ENCODE assay signal across 17 mouse cellular contexts in genomic region chr9:71665493-71665892, GRCm38 (mm10).
"Had no signal": no experiment of that assay in that cellular context is flagged by ENCODE, and none has a peak within 500 bp of the region (broad histone marks: within the 10 kb centered on the region; RNA-seq: fewer than 3 reads in every experiment).

No protein-coding gene starts in this region.

- H3K9me3 ChIP-seq: limb, embryonic 10.5 days; limb, embryonic 13.5 days; liver, embryonic 12.5 days; liver, embryonic 15.5 days; lung, embryonic 15.5 days; midbrain, embryonic 13.5 days had no signal

- H3K4me1 ChIP-seq: midbrain, embryonic 13.5 days had no signal

- H3K4me2 ChIP-seq: limb, embryonic 13.5 days; liver, embryonic 12.5 days; liver, embryonic 15.5 days; lung, embryonic 15.5 days; midbrain, embryonic 13.5 days had no signal

- H3K36me3 ChIP-seq: limb, embryonic 10.5 days; limb, embryonic 13.5 days; liver, embryonic 12.5 days; liver, embryonic 15.5 days; lung, embryonic 15.5 days; midbrain, embryonic 13.5 days had no signal

- ATAC-seq: inflammation-experienced regulatory T-cells, adult 6 months; intestine, embryonic 16.5 days; liver, embryonic 12.5 days; midbrain, embryonic 13.5 days; midbrain, embryonic 16.5 days had no signal

- H3K9ac ChIP-seq: limb, embryonic 13.5 days; liver, embryonic 12.5 days; liver, embryonic 15.5 days; lung, embryonic 15.5 days; midbrain, embryonic 13.5 days had no signal

- H3K27ac ChIP-seq: layer of hippocampus, adult 2 months; limb, embryonic 10.5 days; limb, embryonic 13.5 days; liver, embryonic 12.5 days; liver, embryonic 15.5 days; macrophage; midbrain, embryonic 13.5 days had no signal

- H3K27me3 ChIP-seq: limb, embryonic 13.5 days; liver, embryonic 12.5 days; liver, embryonic 15.5 days; lung, embryonic 15.5 days; midbrain, embryonic 13.5 days had no signal

- DNase-seq: kidney, postnatal 14 days; layer of hippocampus, adult 9-11 months; liver; thymus, adult 2 months; thymus, postnatal 14 days; thymus, postnatal 4 days had no signal

- H3K4me3 ChIP-seq: layer of hippocampus, adult 2 months; limb, embryonic 10.5 days; limb, embryonic 13.5 days; liver, embryonic 12.5 days; liver, embryonic 15.5 days; lung, embryonic 15.5 days; midbrain, embryonic 13.5 days had no signal
